In genomic region chr12:28795041-28795440, GRCm38 (mm10) we compare ENCODE assay signal across 13 mouse cellular contexts.
"Had no signal": no experiment of that assay in that cellular context is flagged by ENCODE, and none has a peak within 500 bp of the region (broad histone marks: within the 10 kb centered on the region; RNA-seq: fewer than 3 reads in every experiment).

No protein-coding gene starts in this region.

- H3K4me2 ChIP-seq: kidney, embryonic 15.5 days; limb, embryonic 15.5 days; liver, embryonic 12.5 days; lung, embryonic 15.5 days; midbrain, embryonic 15.5 days; neural tube, embryonic 13.5 days had no signal

- H3K9ac ChIP-seq: kidney, embryonic 15.5 days; limb, embryonic 15.5 days; liver, embryonic 12.5 days; lung, embryonic 15.5 days; midbrain, embryonic 15.5 days; neural tube, embryonic 13.5 days had no signal

- H3K27ac ChIP-seq: kidney, embryonic 15.5 days; limb, embryonic 15.5 days; liver, embryonic 12.5 days; lung, embryonic 15.5 days; midbrain, embryonic 10.5 days; midbrain, embryonic 15.5 days; neural tube, embryonic 13.5 days had no signal

- H3K4me3 ChIP-seq: kidney, embryonic 15.5 days; limb, embryonic 15.5 days; liver, embryonic 12.5 days; lung, embryonic 15.5 days; midbrain, embryonic 10.5 days; midbrain, embryonic 15.5 days; neural tube, embryonic 13.5 days had no signal

- H3K4me1 ChIP-seq: lung, embryonic 15.5 days had no signal

- ATAC-seq: liver, embryonic 12.5 days; midbrain, embryonic 15.5 days had no signal

- H3K36me3 ChIP-seq: kidney, embryonic 15.5 days; limb, embryonic 15.5 days; lung, embryonic 15.5 days; midbrain, embryonic 15.5 days; neural tube, embryonic 13.5 days had no signal

- DNase-seq: kidney, adult 2 months; kidney, postnatal 14 days; retina, postnatal 1 day; right cerebral cortex, postnatal 4 days; spleen, adult 18-20 months; thymus, postnatal 4 days had no signal

- H3K9me3 ChIP-seq: kidney, embryonic 15.5 days; limb, embryonic 15.5 days; liver, embryonic 12.5 days; lung, embryonic 15.5 days; midbrain, embryonic 15.5 days had no signal

- H3K27me3 ChIP-seq: kidney, embryonic 15.5 days; limb, embryonic 15.5 days; liver, embryonic 12.5 days; lung, embryonic 15.5 days; midbrain, embryonic 15.5 days; neural tube, embryonic 13.5 days had no signal
